Mouse (Mus musculus): Measurements from ENCODE around the gene Tmppe.
A peak's percentile ranks its signal among the peaks of the same experiment; 100 is the strongest.
"Not testable (repeated sequence)": the region's sequence is repeated elsewhere in the genome, so short reads cannot be mapped to it uniquely, and the experiment has no call there.

The Tmppe gene

GRCm38 (mm10) chr9:114400949-114401684 lies at the start of gene Tmppe, which contains the start of gene Glb1:
Gene Tmppe (plus strand): TSS chr9:114401105.
Gene Glb1 (plus strand): TSS chr9:114401076.
- DNase-seq (ENCODE audit: inconsistent age in 2 of 2, low spot score in 1 of 2): peak; percentile 88 to 95

GRCm38 (mm10) chr9:114367783-114368470 lies 33.0 kb upstream of the Tmppe start:
- peak; percentile 86 to 95 for DNase-seq (ENCODE audit: inconsistent age in 2 of 2, low spot score in 1 of 2)

GRCm38 (mm10) chr9:114368471-114368858 lies 32.4 kb upstream of the Tmppe start:
- no peak for DNase-seq (ENCODE audit: inconsistent age in 2 of 2, low spot score in 1 of 2)

GRCm38 (mm10) chr9:114369389-114369788 lies 31.5 kb upstream of the Tmppe start:
- peak in 1 of 2 experiments; percentile 60 for DNase-seq (ENCODE audit: inconsistent age in 2 of 2, low spot score in 1 of 2)

- DNase-seq (ENCODE audit: inconsistent age in 2 of 2, low spot score in 1 of 2): not testable (repeated sequence)
These were observed 29.2 kb upstream of the Tmppe start for GRCm38 (mm10) chr9:114371717-114372116.

GRCm38 (mm10) chr9:114375276-114375962 lies 25.5 kb upstream of the Tmppe start:
- no peak for DNase-seq (ENCODE audit: inconsistent age in 2 of 2, low spot score in 1 of 2)

- no peak for DNase-seq (ENCODE audit: inconsistent age in 2 of 2, low spot score in 1 of 2)
These were observed 23.7 kb upstream of the Tmppe start for GRCm38 (mm10) chr9:114377168-114377567.

GRCm38 (mm10) chr9:114379871-114380270 lies 21.0 kb upstream of the Tmppe start:
- DNase-seq (ENCODE audit: inconsistent age in 2 of 2, low spot score in 1 of 2): no peak

- DNase-seq (ENCODE audit: inconsistent age in 2 of 2, low spot score in 1 of 2): peak; percentile 46 to 87
These were observed 19.8 kb upstream of the Tmppe start for GRCm38 (mm10) chr9:114380881-114381733.

GRCm38 (mm10) chr9:114382936-114383710 lies 17.8 kb upstream of the Tmppe start:
- no peak for DNase-seq (ENCODE audit: inconsistent age in 2 of 2, low spot score in 1 of 2)

- DNase-seq (ENCODE audit: inconsistent age in 2 of 2, low spot score in 1 of 2): no peak
These were observed 16.2 kb upstream of the Tmppe start for GRCm38 (mm10) chr9:114384691-114385090.

GRCm38 (mm10) chr9:114385160-114385559 lies 15.7 kb upstream of the Tmppe start:
- DNase-seq (ENCODE audit: inconsistent age in 2 of 2, low spot score in 1 of 2): no peak

- DNase-seq (ENCODE audit: inconsistent age in 2 of 2, low spot score in 1 of 2): peak in 1 of 2 experiments; percentile 67
These were observed 13.8 kb upstream of the Tmppe start for GRCm38 (mm10) chr9:114387086-114387485.

- peak in 1 of 2 experiments; percentile 51 for DNase-seq (ENCODE audit: inconsistent age in 2 of 2, low spot score in 1 of 2)
These were observed 12.6 kb upstream of the Tmppe start for GRCm38 (mm10) chr9:114388288-114388687.

- peak in 1 of 2 experiments; percentile 62 for DNase-seq (ENCODE audit: inconsistent age in 2 of 2, low spot score in 1 of 2)
These were observed 12.1 kb upstream of the Tmppe start for GRCm38 (mm10) chr9:114388701-114389370.

GRCm38 (mm10) chr9:114389371-114389904 lies 11.5 kb upstream of the Tmppe start:
- peak in 1 of 2 experiments; percentile 59 for DNase-seq (ENCODE audit: inconsistent age in 2 of 2, low spot score in 1 of 2)

- peak; percentile 85 to 91 for DNase-seq (ENCODE audit: inconsistent age in 2 of 2, low spot score in 1 of 2)
These were observed 10.8 kb upstream of the Tmppe start, which contains the start of gene Crtap for GRCm38 (mm10) chr9:114389905-114390748. Gene Crtap (minus strand): TSS chr9:114390675.

- DNase-seq (ENCODE audit: inconsistent age in 2 of 2, low spot score in 1 of 2): no peak
These were observed 10.2 kb upstream of the Tmppe start for GRCm38 (mm10) chr9:114390749-114391075.

Measured in adrenal gland, adult (tissue).